Mouse (Mus musculus): ENCODE measurements around the gene Nol7. TPM values are rescaled to one million over a fixed set of nuclear protein-coding genes. Genes with fewer than 3 reads are reported as not detected.

Gene Nol7
- polyA plus RNA-seq, 1 experiment from 2014 or later, result 175 TPM

- no peak for ATAC-seq
- H3K27ac ChIP-seq (ENCODE audit: low read depth, low read length), result no peak overlapping the region
- no peaks in the 10 kb centered on the region for H3K36me3 ChIP-seq (ENCODE audit: control insufficient read depth, insufficient read depth, low read length)
- no peaks in the 10 kb centered on the region for H3K27me3 ChIP-seq (replicated peaks; ENCODE audit: control insufficient read depth, insufficient read depth, low read length)
- DNase-seq (ENCODE audit: low spot score), result no peak
- 97% methylated on average over 4 of the region's 4 CpGs for WGBS
- no peaks in the 10 kb centered on the region for H3K9me3 ChIP-seq (replicated peaks; ENCODE audit: control insufficient read depth, low read length)
- no peak overlapping the region for H3K4me2 ChIP-seq (ENCODE audit: low read length)
- H3K4me3 ChIP-seq (ENCODE audit: low read depth, low read length), result no peak overlapping the region
- H3K9ac ChIP-seq (ENCODE audit: low read length), result no peak overlapping the region
- no peaks in the 10 kb centered on the region for H3K4me1 ChIP-seq (ENCODE audit: control insufficient read depth, insufficient read depth, low read length)
Observed at GRCm38 (mm10) chr13:43443706-43444105, 45.5 kb downstream of the Nol7 start.

GRCm38 (mm10) chr13:43444717-43445116 is 46.5 kb downstream of the Nol7 start:
- Histone ChIP-seq H3K4me2 (ENCODE audit: low read length) (no peak overlapping the region), H3K27me3 (replicated peaks; ENCODE audit: control insufficient read depth, insufficient read depth, low read length) (no peaks in the 10 kb centered on the region), H3K4me3 (ENCODE audit: low read depth, low read length) (no peak overlapping the region), H3K9ac (ENCODE audit: low read length) (no peak overlapping the region), H3K4me1 (ENCODE audit: control insufficient read depth, insufficient read depth, low read length) (no peaks in the 10 kb centered on the region), H3K36me3 (ENCODE audit: control insufficient read depth, insufficient read depth, low read length) (no peaks in the 10 kb centered on the region), H3K27ac (ENCODE audit: low read depth, low read length) (no peak overlapping the region), H3K9me3 (replicated peaks; ENCODE audit: control insufficient read depth, low read length) (no peaks in the 10 kb centered on the region)
- WGBS, result 90% methylated on average over 3 of the region's 3 CpGs
- ATAC-seq (no peak), DNase-seq (ENCODE audit: low spot score) (no peak)

GRCm38 (mm10) chr13:43445754-43446153 is 47.6 kb downstream of the Nol7 start:
- 93% methylated on average over 4 of the region's 4 CpGs for WGBS
- no peak overlapping the region for H3K4me3 ChIP-seq (ENCODE audit: low read depth, low read length)
- ATAC-seq (no peak), DNase-seq (ENCODE audit: low spot score) (no peak)
- H3K4me1 ChIP-seq (ENCODE audit: control insufficient read depth, insufficient read depth, low read length), result no peaks in the 10 kb centered on the region
- H3K27ac ChIP-seq (ENCODE audit: low read depth, low read length), result no peak overlapping the region
- H3K4me2 ChIP-seq (ENCODE audit: low read length), result no peak overlapping the region
- no peaks in the 10 kb centered on the region for H3K27me3 ChIP-seq (replicated peaks; ENCODE audit: control insufficient read depth, insufficient read depth, low read length)
- no peaks in the 10 kb centered on the region for H3K9me3 ChIP-seq (replicated peaks; ENCODE audit: control insufficient read depth, low read length)
- no peak overlapping the region for H3K9ac ChIP-seq (ENCODE audit: low read length)
- no peaks in the 10 kb centered on the region for H3K36me3 ChIP-seq (ENCODE audit: control insufficient read depth, insufficient read depth, low read length)

- ATAC-seq (no peak), DNase-seq (ENCODE audit: low spot score) (no peak)
- Histone ChIP-seq H3K27me3 (replicated peaks; ENCODE audit: control insufficient read depth, insufficient read depth, low read length) (no peaks in the 10 kb centered on the region), H3K4me3 (ENCODE audit: low read depth, low read length) (no peak overlapping the region), H3K4me1 (ENCODE audit: control insufficient read depth, insufficient read depth, low read length) (peaks cover 5% of the 10 kb centered on the region; the same call in 1 of the 2 replicates), H3K9me3 (replicated peaks; ENCODE audit: control insufficient read depth, low read length) (no peaks in the 10 kb centered on the region), H3K4me2 (ENCODE audit: low read length) (no peak overlapping the region), H3K27ac (ENCODE audit: low read depth, low read length) (no peak overlapping the region), H3K9ac (ENCODE audit: low read length) (no peak overlapping the region), H3K36me3 (ENCODE audit: control insufficient read depth, insufficient read depth, low read length) (no peaks in the 10 kb centered on the region)
- WGBS, result 79% methylated on average over 3 of the region's 3 CpGs
Observed at GRCm38 (mm10) chr13:43447721-43448120, 49.5 kb downstream of the Nol7 start.

GRCm38 (mm10) chr13:43450686-43451085 is 52.5 kb downstream of the Nol7 start:
- Histone ChIP-seq H3K9me3 (replicated peaks; ENCODE audit: control insufficient read depth, low read length) (no peaks in the 10 kb centered on the region), H3K36me3 (ENCODE audit: control insufficient read depth, insufficient read depth, low read length) (no peaks in the 10 kb centered on the region), H3K27ac (ENCODE audit: low read depth, low read length) (no peak overlapping the region), H3K4me2 (ENCODE audit: low read length) (no peak overlapping the region), H3K4me3 (ENCODE audit: low read depth, low read length) (no peak overlapping the region), H3K27me3 (replicated peaks; ENCODE audit: control insufficient read depth, insufficient read depth, low read length) (no peaks in the 10 kb centered on the region), H3K9ac (ENCODE audit: low read length) (no peak overlapping the region), H3K4me1 (ENCODE audit: control insufficient read depth, insufficient read depth, low read length) (peaks cover 11% of the 10 kb centered on the region; the same call in 1 of the 2 replicates)
- 90% methylated on average over 3 of the region's 3 CpGs for WGBS
- DNase-seq (ENCODE audit: low spot score), result no peak
- ATAC-seq, result no peak

- Histone ChIP-seq H3K4me3 (ENCODE audit: low read depth, low read length) (no peak overlapping the region), H3K9ac (ENCODE audit: low read length) (no peak overlapping the region), H3K27me3 (replicated peaks; ENCODE audit: control insufficient read depth, insufficient read depth, low read length) (no peaks in the 10 kb centered on the region), H3K9me3 (replicated peaks; ENCODE audit: control insufficient read depth, low read length) (no peaks in the 10 kb centered on the region), H3K36me3 (ENCODE audit: control insufficient read depth, insufficient read depth, low read length) (no peaks in the 10 kb centered on the region), H3K4me2 (ENCODE audit: low read length) (no peak overlapping the region), H3K27ac (ENCODE audit: low read depth, low read length) (no peak overlapping the region; the same call in 1 of the 2 replicates), H3K4me1 (ENCODE audit: control insufficient read depth, insufficient read depth, low read length) (peaks cover 11% of the 10 kb centered on the region; the same call in 1 of the 2 replicates)
- no peak for DNase-seq (ENCODE audit: low spot score)
- ATAC-seq, result no peak
- WGBS, result 85% methylated on average over 2 of the region's 2 CpGs
Observed at GRCm38 (mm10) chr13:43452177-43452576, 54.0 kb downstream of the Nol7 start.

- Histone ChIP-seq H3K9me3 (replicated peaks; ENCODE audit: control insufficient read depth, low read length) (no peaks in the 10 kb centered on the region), H3K4me3 (ENCODE audit: low read depth, low read length) (no peak overlapping the region), H3K9ac (ENCODE audit: low read length) (no peak overlapping the region), H3K27me3 (replicated peaks; ENCODE audit: control insufficient read depth, insufficient read depth, low read length) (no peaks in the 10 kb centered on the region), H3K4me2 (ENCODE audit: low read length) (no peak overlapping the region), H3K27ac (ENCODE audit: low read depth, low read length) (no peak overlapping the region), H3K4me1 (ENCODE audit: control insufficient read depth, insufficient read depth, low read length) (peaks cover 11% of the 10 kb centered on the region; the same call in 1 of the 2 replicates), H3K36me3 (ENCODE audit: control insufficient read depth, insufficient read depth, low read length) (no peaks in the 10 kb centered on the region)
- ATAC-seq, result no peak
- DNase-seq (ENCODE audit: low spot score), result peak; percentile 8
- 28% methylated on average over 7 of the region's 7 CpGs for WGBS
Observed at GRCm38 (mm10) chr13:43452843-43453605, 54.8 kb downstream of the Nol7 start.

GRCm38 (mm10) chr13:43454431-43454830 is 56.2 kb downstream of the Nol7 start:
- Histone ChIP-seq H3K4me1 (ENCODE audit: control insufficient read depth, insufficient read depth, low read length) (peaks cover 11% of the 10 kb centered on the region; the same call in 1 of the 2 replicates), H3K9ac (ENCODE audit: low read length) (no peak overlapping the region), H3K27me3 (replicated peaks; ENCODE audit: control insufficient read depth, insufficient read depth, low read length) (no peaks in the 10 kb centered on the region), H3K9me3 (replicated peaks; ENCODE audit: control insufficient read depth, low read length) (no peaks in the 10 kb centered on the region), H3K4me3 (ENCODE audit: low read depth, low read length) (no peak overlapping the region), H3K4me2 (ENCODE audit: low read length) (no peak overlapping the region), H3K27ac (ENCODE audit: low read depth, low read length) (no peak overlapping the region), H3K36me3 (ENCODE audit: control insufficient read depth, insufficient read depth, low read length) (no peaks in the 10 kb centered on the region)
- ATAC-seq (no peak), DNase-seq (ENCODE audit: low spot score) (no peak)
- 91% methylated on average over 7 of the region's 7 CpGs for WGBS

Measured in forebrain, embryonic 14.5 days (tissue).